Mouse (Mus musculus): ENCODE measurements around the gene Efs. TPM values are rescaled to one million over a fixed set of nuclear protein-coding genes. Genes with fewer than 3 reads are reported as not detected.
A peak's percentile ranks its signal among the peaks of the same experiment; 100 is the strongest.
"Not testable (repeated sequence)": the region's sequence is repeated elsewhere in the genome, so short reads cannot be mapped to it uniquely, and the experiment has no call there.

Gene Efs
- total RNA-seq, 2 experiments from 2014 or later: 2.6 to 3.7 TPM

- no peak for DNase-seq
Observed at GRCm38 (mm10) chr14:54948781-54949180, 22.9 kb upstream of the Efs start.

GRCm38 (mm10) chr14:54947008-54947407 lies 21.1 kb upstream of the Efs start:
- not testable (repeated sequence) for DNase-seq

DNA sequence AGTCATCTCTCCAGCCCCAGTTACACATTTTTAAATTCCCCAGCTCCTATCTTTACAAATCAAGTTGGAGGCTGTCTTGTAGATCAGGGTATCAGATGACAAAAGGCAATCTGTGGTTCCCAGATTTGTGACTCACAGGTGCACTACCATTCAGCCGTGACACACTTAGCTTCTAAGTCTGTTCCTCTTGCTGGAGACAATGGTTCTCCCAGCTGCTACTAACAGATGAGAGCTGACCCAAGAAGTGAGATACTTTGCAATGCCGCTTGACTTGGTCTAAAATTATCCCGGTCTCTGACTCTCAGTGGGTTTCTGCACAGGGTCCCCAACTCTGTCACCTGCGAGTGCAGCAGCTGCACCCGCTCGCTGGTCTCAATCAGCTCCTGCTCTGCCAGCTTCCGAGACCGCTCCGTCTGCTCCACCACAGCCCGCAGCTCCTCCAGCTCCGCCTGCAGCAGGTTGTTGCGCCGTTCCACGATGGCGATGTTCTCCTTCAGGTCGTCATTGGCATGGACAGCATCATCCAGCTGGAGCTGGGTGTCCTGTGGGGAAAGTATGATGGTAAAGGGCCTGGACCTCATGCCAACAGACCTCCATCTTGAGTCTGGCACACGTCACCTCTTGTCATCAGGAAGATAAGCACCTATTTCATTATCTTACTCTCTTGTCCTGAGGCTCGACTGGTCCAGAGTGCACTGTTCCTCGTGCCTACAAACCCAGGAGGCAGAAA lies 20.2 kb upstream of the Efs start:
- DNase-seq: no peak

DNA sequence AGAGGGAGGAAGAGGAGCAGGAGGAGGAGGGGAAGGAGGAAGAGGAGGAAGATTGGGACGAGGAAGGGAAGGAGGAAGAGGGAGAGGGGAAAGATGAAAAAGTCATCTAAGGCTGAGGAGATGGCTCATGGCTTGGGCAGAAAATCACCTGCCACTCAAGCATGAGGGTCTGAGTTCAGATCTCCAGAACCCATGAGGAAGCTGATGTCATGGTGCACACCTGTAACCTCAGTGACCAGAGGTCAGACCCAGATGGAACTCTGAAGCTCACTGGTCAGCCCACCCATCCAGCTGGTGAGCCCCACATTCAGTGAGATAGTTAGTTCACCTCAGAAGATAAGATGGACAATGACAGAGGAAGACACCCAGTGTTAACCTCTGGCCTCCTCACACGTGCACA lies 19.0 kb upstream of the Efs start:
- DNase-seq: no peak

- no peak for DNase-seq
Observed at GRCm38 (mm10) chr14:54943971-54944370, 18.0 kb upstream of the Efs start.

- DNase-seq: no peak
Observed at GRCm38 (mm10) chr14:54942479-54942878, 16.6 kb upstream of the Efs start.

DNA sequence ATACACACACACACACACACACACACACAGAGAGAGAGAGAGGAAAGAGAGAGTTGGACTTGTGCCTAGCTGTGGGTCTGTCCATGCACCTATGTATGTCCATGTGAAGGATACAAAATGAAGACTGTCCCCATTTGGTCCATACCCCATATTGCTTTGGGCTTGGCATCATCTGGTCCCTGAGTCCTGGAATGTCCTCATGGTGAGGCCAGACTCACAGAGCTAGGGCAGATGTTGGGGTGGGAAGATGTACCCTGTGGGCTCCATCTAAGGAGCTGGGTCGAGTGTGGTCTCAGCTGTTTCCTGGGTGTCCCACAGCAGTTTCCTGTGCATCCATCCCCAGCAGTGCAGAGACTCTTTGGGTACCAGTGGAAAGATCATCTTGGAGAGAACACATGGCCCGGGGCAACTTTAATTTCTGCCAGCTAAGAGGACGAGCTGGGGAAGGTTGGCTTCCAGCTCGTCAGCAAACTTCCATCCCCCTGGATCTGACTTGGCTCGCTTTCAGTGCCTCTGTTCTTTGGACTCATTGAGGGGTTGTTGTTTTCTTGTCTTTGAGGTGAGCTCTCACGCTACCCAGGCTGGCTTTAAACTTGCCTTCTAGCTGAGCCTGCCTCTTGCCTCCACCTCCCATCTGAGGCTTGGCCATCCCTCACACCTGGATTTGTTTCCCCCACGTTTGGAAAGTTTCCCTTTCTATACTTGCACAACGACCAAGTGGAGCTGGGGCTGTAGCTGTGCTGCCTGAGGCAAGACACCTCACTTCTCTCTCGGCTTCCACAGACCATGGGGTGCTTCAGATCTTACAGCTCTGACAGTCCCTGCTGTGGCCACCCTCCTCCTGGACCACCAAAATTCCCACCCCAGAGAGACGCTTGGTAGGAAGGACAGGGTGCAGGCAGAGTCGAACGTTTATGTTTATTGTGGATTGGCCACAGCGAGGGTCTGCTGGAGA lies 15.4 kb upstream of the Efs start:
- no peak for DNase-seq

GRCm38 (mm10) chr14:54940176-54940530 lies 14.2 kb upstream of the Efs start:
- DNase-seq: no peak

- peak; percentile 50 for DNase-seq
Observed at GRCm38 (mm10) chr14:54939434-54940175, 13.7 kb upstream of the Efs start.

DNA sequence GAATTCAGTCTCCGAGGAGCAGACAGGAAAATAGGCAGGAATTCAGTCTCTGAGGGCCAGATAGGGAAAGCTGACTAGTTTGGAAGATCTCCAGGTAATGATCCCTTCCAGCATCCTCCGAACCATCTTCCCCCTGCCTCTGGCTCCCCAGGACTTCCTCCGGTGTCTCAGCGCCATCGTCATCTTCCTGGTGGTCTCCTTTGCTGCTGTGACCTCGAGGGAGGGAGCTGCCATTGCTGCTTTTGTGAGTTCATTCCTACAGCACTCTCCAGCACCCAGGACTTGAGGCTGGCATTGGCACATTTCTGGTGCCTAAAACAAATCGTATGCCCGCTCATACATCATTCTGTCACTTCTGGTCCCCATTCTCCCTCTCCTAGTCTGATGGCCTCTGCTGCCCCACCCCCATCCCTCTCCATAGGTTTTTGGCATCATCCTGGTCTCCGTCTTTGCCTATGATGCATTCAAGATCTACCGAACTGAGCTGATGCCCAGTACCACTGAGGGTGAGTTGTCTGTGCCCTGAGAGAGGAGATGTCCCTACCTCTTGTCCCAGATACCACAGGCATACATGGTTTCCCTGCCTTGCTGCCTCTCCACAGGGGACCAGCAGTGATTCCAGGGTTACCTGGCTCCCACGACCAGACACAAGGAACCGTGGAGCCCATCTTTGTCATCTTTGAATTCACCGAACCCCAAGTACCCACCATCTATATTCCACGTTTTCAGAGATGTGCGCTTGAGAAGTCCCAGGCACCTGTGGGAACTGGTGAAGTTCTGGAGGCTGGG lies 12.7 kb upstream of the Efs start:
- no peak for DNase-seq

- DNase-seq: no peak
Observed at GRCm38 (mm10) chr14:54937361-54938182, 11.6 kb upstream of the Efs start.

DNA sequence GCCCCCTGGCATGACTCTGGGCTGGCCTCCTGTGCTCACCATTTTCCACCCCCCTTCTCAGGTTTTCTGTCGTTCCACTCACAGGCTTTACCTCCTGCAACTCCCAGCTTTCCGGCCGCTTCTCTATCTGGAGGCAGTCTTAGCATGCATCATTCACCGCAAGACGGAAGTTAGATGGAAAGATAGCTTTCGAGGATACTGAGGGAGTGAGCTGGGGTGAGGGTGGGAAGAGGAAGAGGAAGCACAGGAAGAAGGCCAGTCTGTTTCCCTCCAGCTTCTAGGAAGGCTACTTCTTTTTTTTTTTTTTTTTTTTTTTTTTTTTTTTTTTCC lies 10.9 kb upstream of the Efs start:
- no peak for DNase-seq

- no peak for DNase-seq
Observed at GRCm38 (mm10) chr14:54935904-54936830, 10.2 kb upstream of the Efs start, which contains the start of gene Cmtm5. TSS of gene Cmtm5 (plus strand) at chr14:54936261.

- no peak for DNase-seq
Observed at GRCm38 (mm10) chr14:54932645-54933150, 6.8 kb upstream of the Efs start, which contains the start of gene Il25. TSS of gene Il25 (plus strand) at chr14:54932695.

DNA sequence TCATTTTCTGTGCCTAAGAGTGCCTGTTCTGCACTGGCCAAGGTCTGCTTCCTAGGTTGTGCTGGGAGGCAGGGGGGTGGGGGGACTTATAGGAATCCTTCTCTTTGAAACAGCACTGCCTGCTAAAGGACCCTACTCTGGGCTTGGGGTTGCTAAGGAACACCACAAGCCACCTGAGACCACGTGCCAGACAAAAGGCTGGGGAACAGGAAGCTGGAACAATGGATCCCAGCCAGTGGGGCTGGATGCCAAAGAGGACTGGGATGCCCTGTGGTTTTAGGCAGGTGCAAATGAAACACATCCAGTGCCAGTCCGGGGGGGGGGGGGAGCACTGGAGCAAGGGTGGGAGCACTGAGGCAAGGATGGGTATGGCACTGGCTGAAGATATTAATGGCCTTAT lies 4.5 kb upstream of the Efs start:
- DNase-seq: no peak

GRCm38 (mm10) chr14:54929801-54930200 lies 3.9 kb upstream of the Efs start:
- DNase-seq: no peak

- DNase-seq: no peak
Observed at GRCm38 (mm10) chr14:54927296-54927695, 1.4 kb upstream of the Efs start.

GRCm38 (mm10) chr14:54926401-54927158 lies 654 bp upstream of the Efs start:
- peak; percentile 64 for DNase-seq
